Mouse (Mus musculus): Measurements from ENCODE around the gene Krt75.
"Not testable (repeated sequence)": the region's sequence is repeated elsewhere in the genome, so short reads cannot be mapped to it uniquely, and the experiment has no call there.

Gene Krt75

GRCm38 (mm10) chr15:101517161-101517560, 56.5 kb downstream of the Krt75 start, which contains the start of gene Gm49425:
Gene Gm49425, minus strand, starts transcription at chr15:101517261.
- DNase-seq (ENCODE audit: low read depth, low spot score) = not testable (repeated sequence)
